Mouse (Mus musculus) embryo, embryonic 10 days (tissue): Measurements from ENCODE around the gene Sbk1.

Source experiments
- DNase-seq: peaks from one replicate; pipeline ENCODE4 v3.0.0-alpha.2; 2015; ENCODE audit warnings: low spot score

Gene Sbk1

GRCm38 (mm10) chr7:126271712-126272683, at the start of gene Sbk1:
Sbk1 (plus strand) TSS chr7:126272619.
- DNase-seq: peak; percentile 92

- no peak for DNase-seq
Measured at GRCm38 (mm10) chr7:126222753-126223152, 49.7 kb upstream of the Sbk1 start.

GRCm38 (mm10) chr7:126226136-126226535, 46.3 kb upstream of the Sbk1 start:
- no peak for DNase-seq

- peak; percentile 46 for DNase-seq
Measured at GRCm38 (mm10) chr7:126230357-126231148, 41.9 kb upstream of the Sbk1 start.

GRCm38 (mm10) chr7:126232345-126233071, 39.9 kb upstream of the Sbk1 start:
- no peak for DNase-seq

GRCm38 (mm10) chr7:126234611-126235010, 37.8 kb upstream of the Sbk1 start:
- DNase-seq: no peak

GRCm38 (mm10) chr7:126236083-126236793, 36.2 kb upstream of the Sbk1 start:
- DNase-seq: no peak

- DNase-seq: no peak
Measured at GRCm38 (mm10) chr7:126236794-126237192, 35.6 kb upstream of the Sbk1 start.

- DNase-seq: no peak
Measured at GRCm38 (mm10) chr7:126240814-126241360, 31.5 kb upstream of the Sbk1 start.

GRCm38 (mm10) chr7:126244168-126244750, 28.2 kb upstream of the Sbk1 start:
- DNase-seq: no peak

- DNase-seq: peak; percentile 34
Measured at GRCm38 (mm10) chr7:126248088-126248487, 24.3 kb upstream of the Sbk1 start.

GRCm38 (mm10) chr7:126248641-126249141, 23.7 kb upstream of the Sbk1 start:
- no peak for DNase-seq

- DNase-seq: no peak
Measured at GRCm38 (mm10) chr7:126249146-126249545, 23.3 kb upstream of the Sbk1 start.

GRCm38 (mm10) chr7:126249986-126250385, 22.4 kb upstream of the Sbk1 start:
- no peak for DNase-seq

- DNase-seq: no peak
Measured at GRCm38 (mm10) chr7:126250481-126250880, 21.9 kb upstream of the Sbk1 start.

- DNase-seq: no peak
Measured at GRCm38 (mm10) chr7:126251698-126252097, 20.7 kb upstream of the Sbk1 start.

- no peak for DNase-seq
Measured at GRCm38 (mm10) chr7:126252230-126252629, 20.2 kb upstream of the Sbk1 start.

- DNase-seq: peak; percentile 81
Measured at GRCm38 (mm10) chr7:126260280-126261210, 11.9 kb upstream of the Sbk1 start.

- no peak for DNase-seq
Measured at GRCm38 (mm10) chr7:126261823-126262222, 10.6 kb upstream of the Sbk1 start.
